Mouse (Mus musculus): ENCODE results near the gene Smco3.

DNA sequence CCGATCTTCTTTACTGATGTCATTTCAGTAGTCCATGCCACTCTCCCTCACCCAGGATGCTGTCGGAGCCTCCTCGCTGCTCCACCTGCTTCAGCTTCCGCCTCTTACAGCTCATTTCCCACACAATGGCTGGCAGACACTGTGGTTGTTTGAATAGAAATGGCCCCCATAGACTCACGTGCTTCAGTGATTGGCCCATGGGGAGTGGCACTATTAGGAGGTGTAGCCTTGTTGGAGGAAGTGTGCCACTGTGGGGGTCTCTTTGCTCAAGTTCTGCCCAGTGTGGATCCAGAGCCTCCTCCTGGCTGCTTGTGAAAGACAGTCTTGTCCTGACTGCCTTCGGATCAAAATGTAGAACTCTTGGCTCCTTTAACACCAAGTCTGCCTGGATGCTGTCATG lies 39.4 kb downstream of the Smco3 start:
- TF ChIP-seq CTCF (IDR thresholded peaks at IDR 0.05; ENCODE audit: low read depth): no peak
- no peak for TF ChIP-seq EP300 (IDR thresholded peaks at IDR 0.05; ENCODE audit: low read depth)

Data from liver, postnatal 0 days (tissue).